Mouse (Mus musculus) cerebellum, adult 2 months (tissue): Measurements from ENCODE around the gene Lrp5. TPM values are rescaled to one million over a fixed set of nuclear protein-coding genes. Genes with fewer than 3 reads are reported as not detected.

Source experiments
- DNase-seq, 2 experiments: peaks; one replicate each; pipeline ENCODE4 v3.0.0; 2021
- H3K27ac ChIP-seq: fragments of 200-500 bp; 2 replicates; pipeline ENCODE4 v1.5.1; 2012; ENCODE audit warnings: low read length, control low read depth, inconsistent platforms; ENCODE audit not compliant: insufficient read depth
- H3K27me3 ChIP-seq: fragments of 200-500 bp; 2 replicates; pipeline ENCODE4 v1.6.1; 2012; ENCODE audit warnings: inconsistent platforms, mild to moderate bottlenecking, low read length, moderate library complexity; ENCODE audit not compliant: control insufficient read depth, insufficient read depth
- H3K4me1 ChIP-seq: fragments of 200-500 bp; 2 replicates; pipeline ENCODE4 v1.6.1; 2011; ENCODE audit warnings: low read length; ENCODE audit not compliant: control insufficient read depth, insufficient read depth
- H3K4me3 ChIP-seq: fragments of 200-500 bp; replicated peaks from 2 replicates; pipeline ENCODE3; 2011; ENCODE audit warnings: mild to moderate bottlenecking, low read depth, low read length, control low read depth; ENCODE audit not compliant: insufficient read depth
- CTCF ChIP-seq: fragments of 200-500 bp; IDR thresholded peaks from 2 replicates; pipeline ENCODE4 v1.5.1; 2011; ENCODE audit warnings: low read depth, mild to moderate bottlenecking, control low read depth, low read length, moderate library complexity, borderline replicate concordance; ENCODE audit not compliant: insufficient read depth
- POLR2A ChIP-seq: fragments of 200-500 bp; IDR thresholded peaks from 2 replicates; pipeline ENCODE4 v1.6.1; 2011; ENCODE audit warnings: low read length, control low read depth, borderline replicate concordance; ENCODE audit not compliant: insufficient read depth
- WGBS: fragments of 180-500 bp; shearing (Covaris S2); methylation state at CpG from one replicate; pipeline ENCODE4 v1.1.7; 2018; 5-methylcytosine and 5-hydroxymethylcytosine counted together
- polyA plus RNA-seq: library from polyadenylated mRNA; depleted of rRNA; stranded (reverse); fragments of >200 nt; gene quantifications from 2 replicates; pipeline ENCODE4 v1.2.3, GENCODE M21; 2012

The Lrp5 gene
- polyA plus RNA-seq, 1 experiment, result 3.8 TPM

GRCm38 (mm10) chr19:3619359-3619758, 67.0 kb downstream of the Lrp5 start:
- Histone ChIP-seq H3K27me3 (no peaks in the 10 kb centered on the region), H3K4me1 (peaks cover 8% of the 10 kb centered on the region), H3K4me3 (no peak overlapping the region), H3K27ac (no peak overlapping the region)
- no peak for DNase-seq
- 88% methylated on average over 2 of the region's 2 CpGs for WGBS
- TF ChIP-seq POLR2A (no peak), CTCF (peak; percentile 27; the same call in 1 of the 2 replicates)

GRCm38 (mm10) chr19:3613991-3614390, 72.4 kb downstream of the Lrp5 start:
- H3K27me3 ChIP-seq, result no peaks in the 10 kb centered on the region
- H3K27ac ChIP-seq, result no peak overlapping the region
- WGBS, result 95% methylated on average over 10 of the region's 10 CpGs
- no peak overlapping the region for H3K4me3 ChIP-seq
- DNase-seq, result no peak
- no peak for TF ChIP-seq CTCF
- no peak for TF ChIP-seq POLR2A
- no peaks in the 10 kb centered on the region; the same call in 1 of the 2 replicates for H3K4me1 ChIP-seq

DNA sequence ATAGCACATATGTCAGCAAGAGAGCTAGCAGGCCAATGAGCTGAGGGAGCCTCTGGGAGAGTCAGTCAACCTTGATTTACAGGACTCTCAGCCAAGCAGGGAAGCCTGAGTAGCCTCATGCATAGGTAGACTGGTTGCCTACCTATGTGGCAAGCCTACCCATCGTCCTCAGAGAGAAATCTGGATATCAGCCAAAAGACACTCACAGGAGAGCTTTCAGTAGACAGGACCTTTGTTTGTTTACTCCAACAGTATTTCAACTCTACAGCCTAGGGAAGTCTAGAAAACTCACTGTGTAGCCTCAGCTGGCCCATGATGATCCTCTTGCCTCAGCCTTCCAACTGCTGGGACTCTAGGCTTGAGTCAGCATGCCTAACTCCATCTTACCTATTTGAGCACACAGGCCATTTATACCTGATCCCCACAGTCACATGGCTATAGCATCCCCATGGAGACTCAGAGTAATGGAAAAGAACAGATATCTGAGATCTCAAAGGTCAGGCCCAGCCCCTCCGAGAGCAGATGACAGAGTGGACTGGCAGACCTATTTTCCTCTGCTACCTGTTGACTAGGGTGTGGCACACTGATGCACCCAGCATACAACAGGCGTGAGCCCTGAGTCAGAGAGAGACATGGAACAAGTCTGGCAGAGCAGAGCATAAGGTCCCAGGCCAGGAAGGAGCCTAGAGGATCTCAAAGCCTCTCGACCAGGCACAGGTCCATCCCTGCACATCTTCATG, 73.7 kb downstream of the Lrp5 start:
- 83% methylated on average over 4 of the region's 4 CpGs for WGBS
- TF ChIP-seq POLR2A (no peak), CTCF (no peak)
- no peak overlapping the region for H3K4me3 ChIP-seq
- H3K27ac ChIP-seq, result no peak overlapping the region
- no peak for DNase-seq
- H3K4me1 ChIP-seq, result no peaks in the 10 kb centered on the region; the same call in 1 of the 2 replicates
- H3K27me3 ChIP-seq, result no peaks in the 10 kb centered on the region

DNA sequence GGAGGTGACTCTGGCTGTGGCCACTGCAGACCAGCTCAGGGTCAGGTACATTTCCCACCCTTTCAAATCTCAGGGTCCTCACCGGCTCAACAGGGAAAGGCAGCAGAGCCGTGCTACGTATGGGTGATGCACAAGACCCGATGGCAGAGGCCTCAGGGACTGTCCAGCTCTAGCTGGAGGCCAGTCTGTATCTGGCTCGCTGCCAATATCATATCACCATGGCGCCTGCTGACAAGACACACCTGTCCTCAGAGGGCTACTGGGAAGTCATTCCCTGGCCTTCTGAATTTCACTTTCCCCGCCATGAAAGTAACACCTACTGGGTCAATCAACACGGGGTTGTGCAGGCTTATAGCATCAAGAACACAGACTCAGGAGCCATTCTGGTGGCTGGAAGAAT, 74.6 kb downstream of the Lrp5 start:
- Histone ChIP-seq H3K4me3 (no peak overlapping the region), H3K27ac (no peak overlapping the region), H3K4me1 (no peaks in the 10 kb centered on the region; the same call in 1 of the 2 replicates), H3K27me3 (no peaks in the 10 kb centered on the region)
- peak in 1 of 2 experiments; percentile 15 for DNase-seq
- TF ChIP-seq CTCF, result no peak
- TF ChIP-seq POLR2A, result no peak
- 42% methylated on average over 8 of the region's 8 CpGs for WGBS

- Histone ChIP-seq H3K27ac (no peak overlapping the region), H3K4me1 (no peaks in the 10 kb centered on the region; the same call in 1 of the 2 replicates), H3K27me3 (no peaks in the 10 kb centered on the region), H3K4me3 (no peak overlapping the region)
- WGBS, result 100% methylated on average over 2 of the region's 2 CpGs
- peak; percentile 57 for DNase-seq
- TF ChIP-seq CTCF (no peak), POLR2A (no peak)
Observed at GRCm38 (mm10) chr19:3610886-3611285, 75.5 kb downstream of the Lrp5 start.

DNA sequence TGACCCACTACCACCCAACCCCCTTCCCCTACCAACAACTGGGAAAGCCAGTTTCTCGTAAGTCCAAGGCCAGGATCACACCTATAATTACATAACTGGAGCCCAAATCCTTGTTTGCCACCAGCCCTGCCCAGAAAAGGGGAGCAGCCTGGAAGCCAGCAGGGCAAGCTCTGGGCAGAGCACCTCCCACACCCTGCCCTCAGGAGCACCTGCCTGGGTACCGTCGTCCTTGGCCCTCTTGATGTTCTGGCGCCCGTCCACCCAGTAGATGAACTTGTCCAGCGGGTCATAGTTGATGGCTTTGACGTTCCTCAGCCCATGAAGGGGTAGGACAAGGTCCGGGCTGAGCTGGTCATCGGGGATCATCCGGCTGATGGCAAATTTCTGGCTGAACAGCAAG, 76.5 kb downstream of the Lrp5 start:
- WGBS, result 65% methylated on average over 10 of the region's 10 CpGs
- DNase-seq, result no peak
- TF ChIP-seq POLR2A (no peak), CTCF (no peak)
- H3K27me3 ChIP-seq, result no peaks in the 10 kb centered on the region
- H3K4me1 ChIP-seq, result no peaks in the 10 kb centered on the region; the same call in 1 of the 2 replicates
- no peak overlapping the region for H3K4me3 ChIP-seq
- H3K27ac ChIP-seq, result no peak overlapping the region

GRCm38 (mm10) chr19:3594316-3594715, 92.0 kb downstream of the Lrp5 start:
- H3K4me1 ChIP-seq, result no peaks in the 10 kb centered on the region
- no peak overlapping the region for H3K27ac ChIP-seq
- no peaks in the 10 kb centered on the region for H3K27me3 ChIP-seq
- DNase-seq, result no peak
- 78% methylated on average over 5 of the region's 5 CpGs for WGBS
- TF ChIP-seq POLR2A (no peak), CTCF (no peak)
- no peak overlapping the region for H3K4me3 ChIP-seq

DNA sequence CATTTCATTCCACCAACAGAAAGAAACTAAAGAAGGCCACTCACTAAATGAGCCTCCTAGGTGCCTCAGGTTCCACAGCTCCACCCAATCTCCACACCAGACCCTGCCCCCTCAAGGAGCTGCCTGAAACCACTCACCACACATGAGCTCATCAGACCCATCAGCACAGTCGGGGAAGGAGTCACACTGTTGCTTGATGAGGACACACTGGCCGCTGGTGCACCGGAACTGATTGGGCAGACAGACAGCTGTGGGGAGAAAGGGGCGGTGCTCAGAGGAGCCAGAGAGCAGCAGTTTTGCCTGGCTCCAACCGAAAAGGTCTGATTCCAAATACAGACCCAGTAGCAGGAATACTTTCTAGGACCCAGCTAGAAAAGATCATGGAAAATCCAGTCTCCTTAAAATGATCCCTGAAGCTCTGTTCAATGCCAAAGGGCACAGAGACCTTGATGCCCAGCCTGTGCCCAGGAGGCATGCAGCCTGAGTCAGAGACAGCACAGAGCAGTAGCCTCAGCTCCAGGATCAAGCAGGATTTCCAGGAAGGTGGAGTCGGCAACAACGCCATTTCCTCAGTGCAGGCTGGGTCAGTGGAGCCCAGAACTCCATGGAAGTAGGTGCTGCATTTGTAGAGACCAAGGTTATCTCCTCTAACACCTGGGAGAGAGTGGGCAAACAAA, 92.8 kb downstream of the Lrp5 start:
- H3K27ac ChIP-seq, result no peak overlapping the region
- no peak for DNase-seq
- WGBS, result 83% methylated on average over 7 of the region's 7 CpGs
- H3K27me3 ChIP-seq, result no peaks in the 10 kb centered on the region
- no peaks in the 10 kb centered on the region for H3K4me1 ChIP-seq
- TF ChIP-seq CTCF, result no peak
- no peak for TF ChIP-seq POLR2A
- no peak overlapping the region for H3K4me3 ChIP-seq
